Mouse (Mus musculus) megakaryocyte-erythroid progenitor cell, adult 5-6 weeks (primary cell): ENCODE measurements around the gene Rab11b. TPM values are rescaled to one million over a fixed set of nuclear protein-coding genes. Genes with fewer than 3 reads are reported as not detected.

Experiments used
- ATAC-seq: replicated peaks from 2 replicates; pipeline ENCODE4 v1.8.0; 2016; ENCODE audit warnings: mild to moderate bottlenecking, inconsistent platforms; ENCODE audit not compliant: severe bottlenecking, poor library complexity, low FRiP score, low TSS enrichment
- total RNA-seq, 2 experiments: library from RNA; stranded (forward) in 1 of 2; stranded (reverse) in 1 of 2; fragments of 200-1000, 215-1000 nt in 1 of 2; fragments of >200 nt in 1 of 2; fragmentation: Nextera tagmentation in 1 of 2; gene quantifications; 2 replicates each; pipeline ENCODE4 v1.2.3; 2014 to 2017

Gene Rab11b
- total RNA-seq (2014; fragmentation: Nextera tagmentation) = 98.0 and 144 TPM in 2 replicates
- total RNA-seq (2017) = 27.5 and 33.0 TPM in 2 replicates

GRCm38 (mm10) chr17:33760255-33761165 lies at the start of gene Rab11b:
Gene Rab11b (minus strand): TSS chr17:33760530.
- ATAC-seq = peak; percentile 96

- no peak for ATAC-seq
These were observed 47.9 kb upstream of the Rab11b start for GRCm38 (mm10) chr17:33808192-33808591.

- ATAC-seq = no peak
These were observed 47.0 kb upstream of the Rab11b start for GRCm38 (mm10) chr17:33807181-33807888.

- ATAC-seq = no peak
These were observed 44.4 kb upstream of the Rab11b start for GRCm38 (mm10) chr17:33804745-33805144.

- ATAC-seq = peak; percentile 63; the same call in 1 of the 2 replicates
These were observed 43.9 kb upstream of the Rab11b start for GRCm38 (mm10) chr17:33804205-33804604.

GRCm38 (mm10) chr17:33802221-33802620 lies 41.9 kb upstream of the Rab11b start:
- ATAC-seq = peak; percentile 26; the same call in 1 of the 2 replicates

GRCm38 (mm10) chr17:33799277-33799676 lies 38.9 kb upstream of the Rab11b start:
- no peak for ATAC-seq

GRCm38 (mm10) chr17:33798306-33798705 lies 38.0 kb upstream of the Rab11b start:
- no peak for ATAC-seq

- ATAC-seq = no peak
These were observed 28.4 kb upstream of the Rab11b start for GRCm38 (mm10) chr17:33788732-33789131.

- no peak for ATAC-seq
These were observed 26.0 kb upstream of the Rab11b start for GRCm38 (mm10) chr17:33786375-33786774.

GRCm38 (mm10) chr17:33784939-33785338 lies 24.6 kb upstream of the Rab11b start:
- no peak for ATAC-seq

GRCm38 (mm10) chr17:33783408-33783807 lies 23.1 kb upstream of the Rab11b start:
- ATAC-seq = no peak

GRCm38 (mm10) chr17:33782067-33782466 lies 21.7 kb upstream of the Rab11b start:
- ATAC-seq = no peak

GRCm38 (mm10) chr17:33781124-33781977 lies 21.0 kb upstream of the Rab11b start, which contains the start of gene Angptl4:
Gene Angptl4 (minus strand): TSS chr17:33781830.
- peak; percentile 92 for ATAC-seq

- no peak for ATAC-seq
These were observed 20.1 kb upstream of the Rab11b start for GRCm38 (mm10) chr17:33780431-33780830.

GRCm38 (mm10) chr17:33779967-33780295 lies 19.6 kb upstream of the Rab11b start:
- no peak for ATAC-seq

GRCm38 (mm10) chr17:33779271-33779966 lies 19.1 kb upstream of the Rab11b start:
- ATAC-seq = no peak

- no peak for ATAC-seq
These were observed 15.0 kb upstream of the Rab11b start for GRCm38 (mm10) chr17:33775287-33775686.

GRCm38 (mm10) chr17:33774573-33775155 lies 14.3 kb upstream of the Rab11b start:
- no peak for ATAC-seq
